Mouse (Mus musculus): ENCODE results near the gene Mapkapk3. TPM values are rescaled to one million over a fixed set of nuclear protein-coding genes. Genes with fewer than 3 reads are reported as not detected.

Gene Mapkapk3
- polyA plus RNA-seq, 1 experiment from 2014 or later = 6.9 TPM

GRCm38 (mm10) chr9:107324799-107325561 is 35.3 kb upstream of the Mapkapk3 start:
- Histone ChIP-seq H3K36me3 (no peaks in the 10 kb centered on the region), H3K27me3 (no peaks in the 10 kb centered on the region), H3K9me3 (replicated peaks) (no peaks in the 10 kb centered on the region), H3K4me3 (no peak overlapping the region), H3K4me2 (no peak overlapping the region), H3K27ac (no peak overlapping the region), H3K9ac (no peak overlapping the region), H3K4me1 (replicated peaks) (peaks cover 39% of the 10 kb centered on the region)
- 62% methylated on average over 4 of the region's 4 CpGs for WGBS
- ATAC-seq (replicated peaks; ENCODE audit: insufficient number of reproducible peaks, insufficient read depth, low FRiP score, low read depth) = no peak

DNA sequence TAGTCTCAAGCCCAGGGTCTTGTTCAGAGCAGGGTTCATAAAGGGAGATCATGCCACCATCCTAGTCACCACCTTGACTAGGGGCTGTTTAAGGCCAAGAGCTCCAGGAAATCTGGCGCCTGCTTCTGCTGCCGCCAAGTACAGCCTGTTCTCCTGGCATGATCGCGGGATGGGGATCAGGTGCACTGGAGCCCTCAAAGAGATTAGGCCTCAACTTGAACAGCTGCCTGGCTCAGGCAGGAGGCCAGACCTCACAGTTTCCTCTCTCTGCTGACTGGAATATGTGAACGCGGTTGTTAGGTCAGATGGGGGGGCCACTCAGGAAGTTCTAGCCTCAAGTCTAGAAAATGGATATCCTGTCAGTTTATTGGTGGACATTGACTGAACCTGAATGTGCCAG is 33.9 kb upstream of the Mapkapk3 start:
- WGBS = 19% methylated on average over 6 of the region's 6 CpGs
- H3K4me2 ChIP-seq = no peak overlapping the region
- no peak overlapping the region for H3K4me3 ChIP-seq
- H3K27me3 ChIP-seq = no peaks in the 10 kb centered on the region
- H3K9me3 ChIP-seq (replicated peaks) = no peaks in the 10 kb centered on the region
- ATAC-seq (replicated peaks; ENCODE audit: insufficient number of reproducible peaks, insufficient read depth, low FRiP score, low read depth) = peak; percentile 73
- H3K27ac ChIP-seq = peak overlapping the region; percentile 80
- H3K9ac ChIP-seq = no peak overlapping the region
- no peaks in the 10 kb centered on the region for H3K36me3 ChIP-seq
- H3K4me1 ChIP-seq (replicated peaks) = peaks cover 39% of the 10 kb centered on the region

GRCm38 (mm10) chr9:107322461-107323050 is 32.9 kb upstream of the Mapkapk3 start:
- Histone ChIP-seq H3K9me3 (replicated peaks) (no peaks in the 10 kb centered on the region), H3K4me1 (replicated peaks) (peaks cover 39% of the 10 kb centered on the region), H3K36me3 (no peaks in the 10 kb centered on the region), H3K9ac (no peak overlapping the region), H3K27me3 (no peaks in the 10 kb centered on the region), H3K4me3 (no peak overlapping the region), H3K4me2 (no peak overlapping the region), H3K27ac (peak overlapping the region; percentile 17; the same call in 1 of the 2 replicates)
- WGBS = 66% methylated on average over 8 of the region's 8 CpGs
- no peak for ATAC-seq (replicated peaks; ENCODE audit: insufficient number of reproducible peaks, insufficient read depth, low FRiP score, low read depth)

DNA sequence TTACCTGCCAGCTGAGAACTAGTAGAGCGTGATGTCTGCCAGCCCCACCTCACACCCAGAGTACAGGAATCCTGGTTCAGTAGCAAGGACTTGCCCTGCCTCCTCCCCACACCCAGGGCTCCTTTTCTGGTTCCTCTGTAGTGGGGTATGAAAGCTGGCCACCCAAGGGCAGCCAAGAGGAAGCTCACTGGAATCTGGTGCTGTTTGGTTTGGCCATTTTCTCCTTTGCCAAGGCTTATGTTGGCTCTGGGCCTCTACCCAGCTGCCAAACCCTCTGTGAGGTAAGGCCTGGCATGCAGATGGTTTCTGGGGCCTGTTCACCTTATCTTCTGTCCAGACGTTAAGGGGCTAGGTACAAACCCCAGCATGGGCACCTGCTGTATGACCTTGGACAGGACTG is 26.1 kb upstream of the Mapkapk3 start:
- no peak overlapping the region for H3K4me3 ChIP-seq
- no peak for ATAC-seq (replicated peaks; ENCODE audit: insufficient number of reproducible peaks, insufficient read depth, low FRiP score, low read depth)
- no peak overlapping the region for H3K4me2 ChIP-seq
- no peaks in the 10 kb centered on the region for H3K9me3 ChIP-seq (replicated peaks)
- H3K27me3 ChIP-seq = no peaks in the 10 kb centered on the region
- WGBS = 52% methylated on average over 2 of the region's 2 CpGs
- H3K27ac ChIP-seq = no peak overlapping the region
- H3K36me3 ChIP-seq = no peaks in the 10 kb centered on the region
- H3K4me1 ChIP-seq (replicated peaks) = 0 out of 2 replicates have a peak, but pooled peaks cover 6% of the 10 kb centered on the region
- no peak overlapping the region for H3K9ac ChIP-seq

DNA sequence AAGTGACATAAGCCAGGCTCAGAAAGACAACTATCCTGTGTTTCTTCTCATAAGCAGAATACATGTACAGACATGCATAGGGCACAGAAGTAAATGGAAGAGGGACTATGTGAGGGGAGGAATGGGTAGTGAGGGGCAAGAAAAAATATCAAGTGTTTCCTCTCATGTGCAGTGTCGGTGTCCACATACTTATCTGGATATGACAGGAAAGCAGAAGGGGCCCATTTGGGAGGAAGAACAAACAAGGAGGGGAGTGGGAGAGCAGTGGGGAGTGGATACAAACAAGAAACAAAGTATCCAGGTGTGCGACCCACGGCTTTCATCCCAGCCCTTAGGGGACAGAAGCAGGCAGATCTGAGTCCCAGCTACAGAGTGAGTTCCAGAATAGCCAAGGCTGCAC is 24.2 kb upstream of the Mapkapk3 start:
- Histone ChIP-seq H3K4me1 (replicated peaks) (peaks cover 12% of the 10 kb centered on the region), H3K27ac (no peak overlapping the region), H3K4me2 (no peak overlapping the region), H3K36me3 (no peaks in the 10 kb centered on the region), H3K9ac (no peak overlapping the region), H3K27me3 (no peaks in the 10 kb centered on the region), H3K4me3 (no peak overlapping the region), H3K9me3 (replicated peaks) (no peaks in the 10 kb centered on the region)
- ATAC-seq (replicated peaks; ENCODE audit: insufficient number of reproducible peaks, insufficient read depth, low FRiP score, low read depth) = no peak
- WGBS = 59% methylated on average over 3 of the region's 3 CpGs

GRCm38 (mm10) chr9:107312811-107313584 is 23.3 kb upstream of the Mapkapk3 start:
- no peak overlapping the region for H3K4me3 ChIP-seq
- no peak overlapping the region for H3K4me2 ChIP-seq
- no peak overlapping the region for H3K9ac ChIP-seq
- whole genome bisulfite sequencing = 57% methylated on average over 10 of the region's 10 CpGs
- no peak for ATAC-seq (replicated peaks; ENCODE audit: insufficient number of reproducible peaks, insufficient read depth, low FRiP score, low read depth)
- no peaks in the 10 kb centered on the region for H3K27me3 ChIP-seq
- H3K4me1 ChIP-seq (replicated peaks) = peaks cover 20% of the 10 kb centered on the region
- H3K36me3 ChIP-seq = no peaks in the 10 kb centered on the region
- no peaks in the 10 kb centered on the region for H3K9me3 ChIP-seq (replicated peaks)
- H3K27ac ChIP-seq = no peak overlapping the region

DNA sequence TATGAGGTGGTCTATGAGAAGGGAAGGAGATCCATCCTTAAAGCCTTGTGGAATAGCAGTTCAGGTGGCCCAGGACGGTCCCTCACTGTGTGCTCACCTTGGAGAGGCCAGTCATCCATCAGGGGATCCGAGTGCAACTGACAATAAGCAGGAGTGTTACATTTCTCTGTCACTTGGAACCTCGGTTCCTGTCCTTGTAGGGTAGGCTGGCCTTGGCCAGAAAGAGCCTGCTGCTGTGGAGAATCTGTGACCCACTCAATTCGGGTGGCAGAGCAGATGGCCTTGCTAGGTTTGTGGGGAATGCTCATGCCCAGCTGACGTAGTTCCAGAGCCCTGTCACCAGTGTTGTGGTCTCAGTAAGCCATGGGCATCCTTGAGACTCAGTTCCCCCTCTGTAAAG is 19.9 kb upstream of the Mapkapk3 start:
- Histone ChIP-seq H3K27ac (peak overlapping the region; percentile 57), H3K9ac (no peak overlapping the region), H3K9me3 (replicated peaks) (no peaks in the 10 kb centered on the region), H3K4me3 (no peak overlapping the region), H3K4me2 (no peak overlapping the region), H3K27me3 (no peaks in the 10 kb centered on the region), H3K36me3 (no peaks in the 10 kb centered on the region), H3K4me1 (replicated peaks) (peaks cover 45% of the 10 kb centered on the region)
- ATAC-seq (replicated peaks; ENCODE audit: insufficient number of reproducible peaks, insufficient read depth, low FRiP score, low read depth) = no peak
- 47% methylated on average over 5 of the region's 5 CpGs for WGBS

DNA sequence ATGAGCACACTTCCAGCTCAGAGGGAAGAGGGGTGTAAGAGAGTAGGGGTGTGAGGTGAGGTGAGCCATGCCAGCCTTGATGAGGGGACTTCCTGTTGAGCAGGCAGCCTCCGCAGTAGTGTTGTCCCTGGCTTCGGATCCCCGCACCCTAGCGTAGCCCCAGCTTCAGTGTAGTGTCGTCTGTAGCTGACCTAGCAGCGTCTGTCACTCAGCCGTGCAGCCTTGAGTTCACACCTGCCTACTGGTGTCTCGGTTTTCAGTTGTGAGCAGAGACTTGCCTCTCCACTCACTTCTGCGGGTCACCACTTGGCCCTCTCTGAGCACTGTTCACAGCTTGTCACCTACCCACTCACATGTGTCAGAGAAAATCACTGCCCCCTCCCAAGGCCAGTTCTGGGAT is 19.5 kb upstream of the Mapkapk3 start:
- Histone ChIP-seq H3K4me1 (replicated peaks) (peaks cover 45% of the 10 kb centered on the region), H3K27ac (peak overlapping the region; percentile 57), H3K4me3 (no peak overlapping the region), H3K9me3 (replicated peaks) (no peaks in the 10 kb centered on the region), H3K9ac (no peak overlapping the region), H3K36me3 (no peaks in the 10 kb centered on the region), H3K27me3 (no peaks in the 10 kb centered on the region), H3K4me2 (no peak overlapping the region)
- 61% methylated on average over 9 of the region's 9 CpGs for WGBS
- no peak for ATAC-seq (replicated peaks; ENCODE audit: insufficient number of reproducible peaks, insufficient read depth, low FRiP score, low read depth)

- peaks cover 45% of the 10 kb centered on the region for H3K4me1 ChIP-seq (replicated peaks)
- H3K4me3 ChIP-seq = no peak overlapping the region
- 86% methylated on average over 9 of the region's 9 CpGs for WGBS
- no peak for ATAC-seq (replicated peaks; ENCODE audit: insufficient number of reproducible peaks, insufficient read depth, low FRiP score, low read depth)
- H3K9ac ChIP-seq = 0 out of 2 replicates have a peak overlapping the region, but pooled peaks have one; percentile 28
- peak overlapping the region; percentile 92 for H3K27ac ChIP-seq
- no peaks in the 10 kb centered on the region for H3K36me3 ChIP-seq
- H3K9me3 ChIP-seq (replicated peaks) = no peaks in the 10 kb centered on the region
- no peaks in the 10 kb centered on the region for H3K27me3 ChIP-seq
- H3K4me2 ChIP-seq = no peak overlapping the region
These were observed 18.8 kb upstream of the Mapkapk3 start for GRCm38 (mm10) chr9:107308346-107309000.

- Histone ChIP-seq H3K4me2 (peak overlapping the region; percentile 51), H3K4me1 (replicated peaks) (peaks cover 48% of the 10 kb centered on the region)
- peak; percentile 87 for ATAC-seq (replicated peaks; ENCODE audit: insufficient number of reproducible peaks, insufficient read depth, low FRiP score, low read depth)
These were observed 18.2 kb upstream of the Mapkapk3 start for GRCm38 (mm10) chr9:107307886-107308285.

More at GRCm38 (mm10) chr9:107307886-107308285, 18.2 kb upstream of the Mapkapk3 start:
- H3K36me3 ChIP-seq = no peaks in the 10 kb centered on the region
- peak overlapping the region; percentile 92 for H3K27ac ChIP-seq
- no peak overlapping the region for H3K4me3 ChIP-seq
- 16% methylated on average over 12 of the region's 12 CpGs for WGBS
- no peaks in the 10 kb centered on the region for H3K9me3 ChIP-seq (replicated peaks)
- 0 out of 2 replicates have a peak overlapping the region, but pooled peaks have one; percentile 31 for H3K9ac ChIP-seq
- no peaks in the 10 kb centered on the region for H3K27me3 ChIP-seq

All from heart, embryonic 15.5 days (tissue).